Mouse (Mus musculus) spleen, adult 2 months (tissue): ENCODE results near the gene Gm21860. TPM values are rescaled to one million over a fixed set of nuclear protein-coding genes. Genes with fewer than 3 reads are reported as not detected.
"Not testable (repeated sequence)": the region's sequence is repeated elsewhere in the genome, so short reads cannot be mapped to it uniquely, and the experiment has no call there.

ENCODE experiments used
- DNase-seq, 2 experiments: peaks; one replicate each; pipeline versions ENCODE4 v3.0.0 to v3.0.0-alpha.2; 2012 to 2021; ENCODE audit warnings: low spot score in 2 of 2, low read depth in 1 of 2
- H3K27ac ChIP-seq: fragments of 200-500 bp; 2 replicates; pipeline ENCODE4 v1.5.1; 2012; ENCODE audit warnings: low read length, inconsistent platforms; ENCODE audit not compliant: insufficient read depth
- H3K27me3 ChIP-seq: fragments of 200-500 bp; 2 replicates; pipeline ENCODE4 v1.6.1; 2012; ENCODE audit warnings: mild to moderate bottlenecking, moderate library complexity, low read length, inconsistent platforms; ENCODE audit not compliant: control insufficient read depth, insufficient read depth
- H3K36me3 ChIP-seq: fragments of 200-500 bp; 2 replicates; pipeline ENCODE4 v1.6.1; 2012; ENCODE audit warnings: mild to moderate bottlenecking, low read length, inconsistent platforms; ENCODE audit not compliant: control insufficient read depth, insufficient read depth
- H3K4me1 ChIP-seq: fragments of 200-500 bp; 2 replicates; pipeline ENCODE4 v1.6.1; 2011; ENCODE audit warnings: inconsistent platforms; ENCODE audit not compliant: control insufficient read depth, insufficient read depth, insufficient read length
- H3K4me3 ChIP-seq: fragments of 200-500 bp; 2 replicates; pipeline ENCODE4 v1.5.1; 2011; ENCODE audit warnings: mild to moderate bottlenecking, inconsistent platforms; ENCODE audit not compliant: insufficient read depth, insufficient read length; ENCODE audit errors: extremely low read depth
- CTCF ChIP-seq: fragments of 200-500 bp; IDR thresholded peaks from 2 replicates; pipeline ENCODE4 v1.5.1; 2011; ENCODE audit warnings: mild to moderate bottlenecking, inconsistent platforms; ENCODE audit not compliant: insufficient read depth, insufficient read length, insufficient replicate concordance; ENCODE audit errors: extremely low read depth
- POLR2A ChIP-seq: fragments of 200-500 bp; IDR thresholded peaks from 2 replicates; pipeline ENCODE4 v1.6.1; 2011; ENCODE audit warnings: low read depth, low read length, inconsistent platforms
- WGBS: fragments of 180-500 bp; shearing (Covaris S2); methylation state at CpG from one replicate; pipeline ENCODE4 v1.1.7; 2018; 5-methylcytosine and 5-hydroxymethylcytosine counted together
- polyA plus RNA-seq: library from polyadenylated mRNA; depleted of rRNA; stranded (reverse); fragments of >200 nt; gene quantifications from 2 replicates; pipeline ENCODE4 v1.2.3, GENCODE M21; 2012; rRNA removed

The Gm21860 gene
- not detected in 2 replicates for polyA plus RNA-seq

DNA sequence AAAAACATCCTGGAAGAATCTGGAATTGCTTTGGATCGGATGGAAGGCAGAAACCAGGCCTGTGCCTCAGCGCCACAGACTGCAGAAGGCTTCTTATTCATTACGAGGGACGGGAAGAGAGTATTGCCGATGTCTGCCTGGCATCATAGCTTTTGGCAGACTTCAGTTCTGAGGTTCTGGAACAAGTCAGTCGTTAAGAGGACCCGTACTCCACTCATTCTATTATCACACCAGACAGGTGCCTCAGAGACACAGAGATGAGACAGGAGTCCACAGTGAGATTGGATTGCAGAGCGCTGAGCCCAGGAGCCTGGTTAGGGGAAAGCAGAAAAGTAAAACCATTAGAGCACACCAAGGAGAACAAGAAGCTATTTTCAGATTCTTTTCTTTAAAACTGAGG lies at the start of gene Gm21860:
Gene Gm21860, minus strand, starts transcription at position 101 of the 400 bp plus-strand sequence.
- H3K4me1 ChIP-seq, DNase-seq, H3K27me3 ChIP-seq, H3K27ac ChIP-seq, H3K36me3 ChIP-seq, H3K4me3 ChIP-seq: not testable (repeated sequence)
- WGBS, result no CpG with 5 or more reads among the region's 8 CpGs

DNA sequence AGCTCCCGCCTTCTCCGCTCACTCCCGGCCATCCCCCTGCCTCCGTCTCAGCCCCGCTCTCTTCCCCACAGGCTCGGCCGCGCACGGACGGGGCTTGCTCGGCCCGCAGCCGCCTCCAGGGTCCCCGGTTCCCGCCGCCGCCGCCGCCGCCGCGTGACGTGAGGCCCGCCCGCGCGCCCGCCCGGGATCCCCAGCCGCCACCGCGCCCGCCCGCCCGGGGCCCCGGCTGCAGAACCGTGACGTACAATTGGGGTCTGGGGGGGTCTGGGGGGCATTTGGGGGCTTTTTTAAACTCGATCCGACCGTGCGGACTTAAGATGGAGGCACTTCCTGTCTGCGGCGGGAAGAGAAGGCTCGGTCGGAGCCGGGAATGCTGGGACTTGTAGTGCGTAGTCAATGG lies 29.8 kb upstream of the Gm21860 start, which contains the start of gene Gm47283:
Gene Gm47283, plus strand, starts transcription at position 301 of the 400 bp plus-strand sequence.
- not testable (repeated sequence) for H3K4me3 ChIP-seq, H3K27me3 ChIP-seq
- no CpG with 5 or more reads among the region's 48 CpGs for WGBS

DNA sequence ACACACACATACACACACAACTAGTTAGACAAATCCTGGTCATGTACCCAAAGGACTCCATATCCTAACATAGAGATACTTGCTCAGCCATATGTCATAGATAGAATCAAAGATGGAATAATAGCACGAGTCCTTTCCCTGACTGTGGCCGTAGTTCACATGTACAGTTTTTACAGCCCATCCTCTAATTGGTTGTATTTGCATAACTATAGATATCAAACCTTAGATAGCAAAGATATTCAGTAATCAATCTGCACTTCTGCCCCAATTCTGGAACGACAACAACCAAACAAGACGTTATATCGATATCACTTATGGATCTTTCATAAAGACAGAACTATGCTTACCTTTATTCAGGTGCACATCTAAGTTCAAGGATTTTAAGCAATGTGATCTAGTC lies 9.4 kb downstream of the Gm21860 start:
- WGBS, result 96% methylated on average over 5 of the region's 5 CpGs
- not testable (repeated sequence) for DNase-seq, H3K27ac ChIP-seq, H3K4me1 ChIP-seq, H3K27me3 ChIP-seq, H3K36me3 ChIP-seq, H3K4me3 ChIP-seq

More for the DNA sequence above, 29.8 kb upstream of the Gm21860 start, which contains the start of gene Gm47283:
- not testable (repeated sequence) for H3K36me3 ChIP-seq, H3K4me1 ChIP-seq, H3K27ac ChIP-seq, DNase-seq

GRCm38 (mm10) chrY:90744381-90744981 lies 10.1 kb downstream of the Gm21860 start:
- DNase-seq, result peak; percentile 66 to 85
- peak overlapping the region; percentile 16; the same call in 1 of the 2 replicates for H3K4me3 ChIP-seq
- not testable (repeated sequence) for H3K36me3 ChIP-seq, H3K27ac ChIP-seq, H3K27me3 ChIP-seq, H3K4me1 ChIP-seq
- WGBS, result 67% methylated on average over 51 of the region's 51 CpGs

DNA sequence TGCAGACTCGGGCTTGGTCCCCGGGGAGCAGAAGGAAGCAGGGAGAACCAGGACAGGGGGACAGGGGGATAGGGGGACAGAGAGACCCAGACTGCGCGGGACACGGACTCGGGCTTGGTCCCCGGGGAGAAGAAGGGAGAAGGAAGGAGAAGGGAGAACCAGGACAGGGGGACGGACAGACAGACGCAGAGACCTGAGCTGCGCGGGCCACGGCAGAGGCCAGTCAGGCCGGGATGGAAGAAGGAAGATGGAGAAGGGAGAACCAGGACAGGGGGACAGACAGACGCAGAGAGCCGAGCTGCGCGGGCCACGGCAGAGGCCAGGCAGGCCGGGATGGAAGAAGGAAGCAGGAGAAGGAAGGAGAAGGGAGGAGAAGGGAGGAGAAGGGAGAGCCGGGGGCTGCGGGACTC lies 10.8 kb downstream of the Gm21860 start:
- TF ChIP-seq POLR2A (no peak), CTCF (no peak)
- H3K36me3 ChIP-seq, result peaks cover 15% of the 10 kb centered on the region
- H3K4me3 ChIP-seq, result no peak overlapping the region
- DNase-seq, result peak in 1 of 2 experiments; percentile 21
- no peaks in the 10 kb centered on the region for H3K27me3 ChIP-seq
- H3K4me1 ChIP-seq, result peaks cover 2% of the 10 kb centered on the region; the same call in 1 of the 2 replicates
- 61% methylated on average over 14 of the region's 21 CpGs for WGBS
- no peak overlapping the region for H3K27ac ChIP-seq

GRCm38 (mm10) chrY:90743053-90743810 lies 11.4 kb downstream of the Gm21860 start:
- WGBS, result 83% methylated on average over 36 of the region's 46 CpGs
- H3K27ac ChIP-seq, H3K4me1 ChIP-seq, H3K4me3 ChIP-seq, H3K27me3 ChIP-seq: not testable (repeated sequence)
- DNase-seq, result peak in 1 of 2 experiments; percentile 18
- H3K36me3 ChIP-seq, result peaks cover 15% of the 10 kb centered on the region

- 91% methylated on average over 49 of the region's 49 CpGs for WGBS
- H3K27ac ChIP-seq, H3K4me3 ChIP-seq, H3K27me3 ChIP-seq, H3K4me1 ChIP-seq: not testable (repeated sequence)
- peak; percentile 7 to 15 for DNase-seq
- peaks cover 15% of the 10 kb centered on the region for H3K36me3 ChIP-seq
Observed at GRCm38 (mm10) chrY:90742261-90743052, 12.2 kb downstream of the Gm21860 start.

DNA sequence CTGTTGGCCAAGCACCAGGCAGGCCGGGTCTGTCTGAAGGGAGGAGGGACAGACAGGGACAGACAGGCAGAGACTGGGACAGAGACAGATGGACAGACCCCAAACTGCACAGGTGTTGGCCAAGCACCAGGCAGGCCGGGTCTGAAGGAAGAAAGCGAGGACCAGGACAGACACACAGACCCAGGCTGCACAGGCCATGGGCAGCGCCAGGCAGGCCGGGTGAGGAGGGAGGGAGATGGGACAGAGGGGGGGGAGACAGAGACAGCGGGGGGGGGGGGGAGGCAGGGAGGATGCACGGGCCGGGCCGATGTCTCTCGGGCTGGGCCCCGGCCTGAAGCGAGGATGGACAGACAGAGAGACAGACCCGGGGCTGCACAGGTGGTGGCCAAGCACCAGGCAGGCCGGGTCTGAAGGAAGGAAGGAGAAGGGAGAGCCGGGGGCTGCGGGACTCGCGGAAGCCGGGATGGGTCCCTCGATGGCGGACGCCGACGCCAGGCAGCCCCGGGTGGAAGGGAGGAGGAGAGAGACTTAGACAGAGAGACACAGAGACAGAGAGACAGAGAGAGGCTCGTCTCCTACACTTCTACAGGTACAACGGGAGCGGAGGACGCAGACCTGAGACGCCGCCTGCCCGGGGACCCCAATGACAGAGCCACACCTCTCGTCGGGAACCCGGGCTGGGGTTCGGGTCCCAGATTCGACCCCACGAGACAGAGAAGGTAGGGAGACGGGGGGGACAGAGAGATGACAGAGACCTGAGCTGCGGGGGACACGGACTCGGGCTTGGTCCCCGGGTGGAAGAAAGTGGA lies 13.0 kb downstream of the Gm21860 start:
- H3K36me3 ChIP-seq, result peaks cover 15% of the 10 kb centered on the region
- WGBS, result 88% methylated on average over 42 of the region's 43 CpGs

DNA sequence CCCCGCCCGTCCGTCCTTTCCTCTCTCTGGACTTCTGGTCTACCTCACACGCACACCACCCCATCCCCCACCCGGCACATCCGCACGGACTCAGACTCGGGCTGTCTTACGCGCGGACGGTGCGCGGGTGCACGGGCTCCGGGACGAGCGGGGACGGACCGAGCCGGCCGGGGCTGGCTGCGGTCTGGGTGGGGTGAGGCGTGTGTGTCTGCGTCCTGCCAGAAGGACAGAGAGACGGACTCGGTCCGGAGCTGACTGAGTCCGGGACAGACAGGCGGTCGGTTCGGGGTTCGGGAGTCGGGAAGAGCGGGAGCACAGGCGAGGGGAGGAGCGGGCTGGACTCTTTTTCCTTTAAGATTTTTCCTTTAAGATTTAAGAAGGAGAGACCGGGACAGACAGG lies 13.6 kb downstream of the Gm21860 start:
- DNase-seq, result peak; percentile 34 to 37
- not testable (repeated sequence) for H3K4me1 ChIP-seq, H3K27ac ChIP-seq, H3K4me3 ChIP-seq, H3K27me3 ChIP-seq
- peaks cover 15% of the 10 kb centered on the region for H3K36me3 ChIP-seq
- 86% methylated on average over 38 of the region's 38 CpGs for WGBS

More for the DNA sequence above, 13.0 kb downstream of the Gm21860 start:
- H3K27ac ChIP-seq, H3K4me1 ChIP-seq, H3K27me3 ChIP-seq, H3K4me3 ChIP-seq: not testable (repeated sequence)
- DNase-seq, result peak; percentile 35 to 42
